Mouse (Mus musculus) midbrain, embryonic 11.5 days (tissue): Measurements from ENCODE around the gene Kras. TPM values are rescaled to one million over a fixed set of nuclear protein-coding genes. Genes with fewer than 3 reads are reported as not detected.

ENCODE experiments used
- ATAC-seq: fragments of 200-750 bp; cut with Nextera tagmentation; 2 replicates; pipeline ENCODE4 v1.8.0; 2017; ENCODE audit warnings: moderate TSS enrichment, moderate library complexity; ENCODE audit not compliant: low FRiP score
- DNase-seq: peaks from one replicate; pipeline ENCODE4 v3.0.0; 2015; ENCODE audit warnings: low spot score; ENCODE audit errors: missing footprints
- H3K27ac ChIP-seq: fragments of 300-500 bp; sonication (generic); 2 replicates; pipeline ENCODE4 v1.5.1; 2014; ENCODE audit warnings: low read depth, low read length
- H3K27me3 ChIP-seq: fragments of 300-500 bp; sonication (generic); 2 replicates; pipeline ENCODE4 v1.6.1; 2014; ENCODE audit warnings: mild to moderate bottlenecking, low read length, moderate library complexity, mixed read lengths; ENCODE audit not compliant: control insufficient read depth, insufficient read depth
- H3K36me3 ChIP-seq: fragments of 300-500 bp; sonication (generic); 2 replicates; pipeline ENCODE4 v1.6.1; 2014; ENCODE audit warnings: mild to moderate bottlenecking, low read length, moderate library complexity, mixed read lengths; ENCODE audit not compliant: control insufficient read depth, insufficient read depth
- H3K4me1 ChIP-seq: fragments of 300-500 bp; sonication (generic); 2 replicates; pipeline ENCODE4 v1.6.1; 2014; ENCODE audit warnings: low read length; ENCODE audit not compliant: control insufficient read depth, insufficient read depth
- H3K4me2 ChIP-seq: fragments of 300-500 bp; sonication (generic); 2 replicates; pipeline ENCODE4 v1.6.1; 2014; ENCODE audit warnings: mild to moderate bottlenecking, moderate library complexity
- H3K4me3 ChIP-seq: fragments of 300-500 bp; sonication (generic); 2 replicates; pipeline ENCODE4 v1.5.1; 2014; ENCODE audit warnings: low read depth, low read length
- H3K9ac ChIP-seq: fragments of 300-500 bp; sonication (generic); 2 replicates; pipeline ENCODE4 v1.6.1; 2014; ENCODE audit warnings: low read length
- H3K9me3 ChIP-seq: fragments of 300-500 bp; sonication (generic); 2 replicates; pipeline ENCODE4 v1.6.1; 2016; ENCODE audit warnings: low read length; ENCODE audit not compliant: control insufficient read depth
- WGBS: fragments of 180-500 bp; shearing (Covaris S2); extraction: QIAGEN DNeasy Blood & Tissue Kit; methylation state at CpG from one replicate; pipeline ENCODE4 v1.1.7; 2014; 5-methylcytosine and 5-hydroxymethylcytosine counted together
- polyA plus RNA-seq: library from polyadenylated mRNA; unstranded; fragments of >200 nt; fragmentation: Nextera tagmentation; extraction: Ambion mirVana; gene quantifications from 2 replicates; pipeline ENCODE4 v1.2.1, GENCODE M21; 2014

The Kras gene
- polyA plus RNA-seq, 1 experiment from 2014 or later, result 129 TPM

- Histone ChIP-seq H3K36me3 (no peaks in the 10 kb centered on the region), H3K9ac (no peak overlapping the region; the same call in 1 of the 2 replicates), H3K9me3 (no peaks in the 10 kb centered on the region), H3K4me1 (peaks cover 6% of the 10 kb centered on the region; the same call in 1 of the 2 replicates), H3K27me3 (no peaks in the 10 kb centered on the region), H3K4me2 (peak overlapping the region; percentile 34), H3K27ac (no peak overlapping the region), H3K4me3 (peak overlapping the region; percentile 9)
- WGBS, result 8% methylated on average over 17 of the region's 17 CpGs
- DNase-seq (peak; percentile 89), ATAC-seq (peak; percentile 77; the same call in 1 of the 2 replicates)
These were observed 26.3 kb upstream of the Kras start for GRCm38 (mm10) chr6:145276265-145276780.

GRCm38 (mm10) chr6:145275586-145276219 is 25.7 kb upstream of the Kras start:
- no peaks in the 10 kb centered on the region for H3K36me3 ChIP-seq
- no peaks in the 10 kb centered on the region for H3K9me3 ChIP-seq
- no peak overlapping the region for H3K9ac ChIP-seq
- DNase-seq (no peak), ATAC-seq (no peak)
- WGBS, result 51% methylated on average over 6 of the region's 6 CpGs
- no peak overlapping the region for H3K4me3 ChIP-seq
- no peak overlapping the region for H3K27ac ChIP-seq
- no peaks in the 10 kb centered on the region for H3K27me3 ChIP-seq
- H3K4me2 ChIP-seq, result peak overlapping the region; percentile 34
- H3K4me1 ChIP-seq, result peaks cover 6% of the 10 kb centered on the region; the same call in 1 of the 2 replicates

- Histone ChIP-seq H3K27me3 (no peaks in the 10 kb centered on the region), H3K36me3 (no peaks in the 10 kb centered on the region), H3K27ac (no peak overlapping the region), H3K4me3 (no peak overlapping the region), H3K4me2 (no peak overlapping the region), H3K4me1 (peaks cover 6% of the 10 kb centered on the region; the same call in 1 of the 2 replicates), H3K9ac (no peak overlapping the region), H3K9me3 (no peaks in the 10 kb centered on the region)
- ATAC-seq (no peak), DNase-seq (no peak)
- 85% methylated on average over 12 of the region's 12 CpGs for WGBS
These were observed 24.1 kb upstream of the Kras start for GRCm38 (mm10) chr6:145273971-145274620.

- 87% methylated on average over 10 of the region's 10 CpGs for WGBS
- no peak overlapping the region for H3K4me3 ChIP-seq
- H3K4me2 ChIP-seq, result no peak overlapping the region
- DNase-seq (no peak), ATAC-seq (no peak)
- H3K9ac ChIP-seq, result no peak overlapping the region
- H3K4me1 ChIP-seq, result peaks cover 6% of the 10 kb centered on the region; the same call in 1 of the 2 replicates
- H3K27me3 ChIP-seq, result no peaks in the 10 kb centered on the region
- H3K36me3 ChIP-seq, result no peaks in the 10 kb centered on the region
- H3K27ac ChIP-seq, result no peak overlapping the region
- H3K9me3 ChIP-seq, result no peaks in the 10 kb centered on the region
These were observed 22.3 kb upstream of the Kras start for GRCm38 (mm10) chr6:145272142-145272937.

- no peak overlapping the region for H3K9ac ChIP-seq
- H3K9me3 ChIP-seq, result no peaks in the 10 kb centered on the region
- H3K36me3 ChIP-seq, result no peaks in the 10 kb centered on the region
- no peak overlapping the region for H3K27ac ChIP-seq
- no peak overlapping the region for H3K4me3 ChIP-seq
- no peaks in the 10 kb centered on the region for H3K4me1 ChIP-seq
- H3K4me2 ChIP-seq, result no peak overlapping the region
- DNase-seq, result no peak
- H3K27me3 ChIP-seq, result no peaks in the 10 kb centered on the region
- WGBS, result 93% methylated on average over 4 of the region's 4 CpGs
- ATAC-seq, result no peak
These were observed 19.3 kb upstream of the Kras start for GRCm38 (mm10) chr6:145269313-145269845.

GRCm38 (mm10) chr6:145267692-145268091 is 17.7 kb upstream of the Kras start:
- Histone ChIP-seq H3K9me3 (no peaks in the 10 kb centered on the region), H3K27ac (no peak overlapping the region), H3K4me2 (no peak overlapping the region), H3K9ac (no peak overlapping the region), H3K36me3 (no peaks in the 10 kb centered on the region), H3K4me3 (no peak overlapping the region), H3K27me3 (no peaks in the 10 kb centered on the region), H3K4me1 (no peaks in the 10 kb centered on the region)
- 89% methylated on average over 6 of the region's 6 CpGs for WGBS
- no peak for ATAC-seq
- DNase-seq, result no peak

GRCm38 (mm10) chr6:145262314-145262713 is 12.3 kb upstream of the Kras start:
- Histone ChIP-seq H3K27me3 (no peaks in the 10 kb centered on the region), H3K4me3 (no peak overlapping the region), H3K9me3 (no peaks in the 10 kb centered on the region), H3K9ac (no peak overlapping the region), H3K36me3 (no peaks in the 10 kb centered on the region), H3K4me2 (no peak overlapping the region), H3K27ac (no peak overlapping the region), H3K4me1 (no peaks in the 10 kb centered on the region; the same call in 1 of the 2 replicates)
- no peak for ATAC-seq
- no peak for DNase-seq
- 82% methylated on average over 7 of the region's 7 CpGs for WGBS

- no peak overlapping the region for H3K4me3 ChIP-seq
- WGBS, result 54% methylated on average over 2 of the region's 2 CpGs
- no peak for ATAC-seq
- no peaks in the 10 kb centered on the region; the same call in 1 of the 2 replicates for H3K4me1 ChIP-seq
- no peak overlapping the region for H3K4me2 ChIP-seq
- H3K36me3 ChIP-seq, result no peaks in the 10 kb centered on the region
- H3K9me3 ChIP-seq, result no peaks in the 10 kb centered on the region
- DNase-seq, result no peak
- H3K27me3 ChIP-seq, result no peaks in the 10 kb centered on the region
- no peak overlapping the region for H3K9ac ChIP-seq
- no peak overlapping the region for H3K27ac ChIP-seq
These were observed 6.6 kb upstream of the Kras start for GRCm38 (mm10) chr6:145256701-145257073.
